Mouse (Mus musculus) cerebellum, postnatal 4 days (tissue): ENCODE results near the gene Ap5b1.

Experiments used
- DNase-seq, 2 experiments: peaks; one replicate each; pipeline ENCODE4 v3.0.0; 2022; ENCODE audit warnings: low spot score in 2 of 2, mixed read lengths in 1 of 2

Gene Ap5b1

GRCm38 (mm10) chr19:5567180-5567533 lies 668 bp upstream of the Ap5b1 start:
- DNase-seq = no peak

DNA sequence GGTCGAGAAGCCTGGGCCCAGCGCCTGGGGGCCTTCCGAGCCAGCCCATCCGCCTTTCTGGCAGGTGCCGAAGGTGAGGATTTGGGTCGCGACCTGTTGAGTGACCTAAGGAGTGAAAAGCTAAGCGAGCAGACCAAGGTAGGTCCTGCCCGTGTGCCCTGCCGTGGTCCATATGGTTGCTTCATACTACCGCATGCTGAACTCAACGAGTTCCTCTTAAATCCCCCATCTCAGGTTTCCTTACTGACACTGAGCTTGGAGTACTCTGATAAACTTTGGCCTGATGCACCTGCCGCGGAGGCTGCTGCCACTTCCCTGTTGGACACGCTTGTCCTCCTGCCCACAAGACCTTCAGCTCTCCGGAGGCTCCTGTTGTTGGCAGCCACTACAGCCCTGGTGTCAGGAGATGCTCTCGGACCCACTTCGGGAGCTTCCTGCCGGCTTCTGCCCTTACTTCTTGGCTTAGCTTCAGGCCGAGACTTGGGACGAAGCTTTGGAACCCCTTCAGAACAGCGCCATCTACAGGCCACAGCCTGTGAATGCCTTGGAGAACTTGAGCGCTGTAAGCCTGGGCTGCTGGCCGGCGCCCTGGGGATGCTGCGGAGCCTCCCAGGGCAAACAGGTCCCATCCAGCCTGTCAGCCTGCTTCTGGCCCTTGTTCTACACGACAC lies 780 bp downstream of the Ap5b1 start:
- peak; percentile 66 to 82 for DNase-seq

GRCm38 (mm10) chr19:5569521-5569920 lies 1.7 kb downstream of the Ap5b1 start:
- peak in 1 of 2 experiments; percentile 4 for DNase-seq

GRCm38 (mm10) chr19:5570353-5571246 lies 2.8 kb downstream of the Ap5b1 start:
- peak in 1 of 2 experiments; percentile 19 for DNase-seq

- no peak for DNase-seq
Measured at GRCm38 (mm10) chr19:5571831-5572230, 4.0 kb downstream of the Ap5b1 start.

DNA sequence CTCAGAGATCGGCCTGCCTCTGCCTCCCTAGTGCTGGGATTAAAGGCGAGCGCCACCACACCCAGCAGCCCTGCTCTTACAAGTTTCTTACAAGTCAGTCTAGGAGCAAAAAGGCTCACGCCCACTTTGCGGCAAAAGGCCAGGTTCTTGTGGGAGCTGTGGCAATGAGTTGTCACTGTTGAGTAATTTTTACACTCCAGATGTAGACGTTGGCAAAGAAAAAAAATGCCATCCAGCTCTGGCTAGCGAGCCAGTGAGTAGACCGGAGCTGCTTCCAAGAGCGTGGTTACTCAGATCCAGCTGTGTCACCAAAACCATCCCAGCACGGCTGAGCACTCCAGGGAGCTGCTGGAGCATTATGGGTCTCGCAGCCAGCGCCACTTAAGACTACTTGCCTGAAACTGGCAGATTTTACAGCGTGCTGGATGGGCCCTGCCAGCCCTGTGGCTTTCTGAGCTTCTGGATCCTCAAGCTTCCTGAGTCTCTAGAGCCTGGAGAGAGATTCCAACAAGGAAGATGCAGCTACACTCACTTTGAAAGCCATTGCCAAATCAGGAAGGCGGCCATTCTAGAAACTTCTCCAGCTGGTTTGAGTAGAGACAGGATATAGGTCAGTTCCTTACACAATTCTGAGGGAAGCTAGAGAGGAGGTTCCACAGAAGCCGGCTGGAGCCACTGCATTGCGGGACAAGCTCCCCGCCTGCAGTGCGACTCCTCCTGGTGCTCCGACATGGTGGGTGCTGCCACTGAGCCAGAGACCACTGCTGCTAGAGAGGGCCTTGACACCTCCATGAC lies 4.7 kb downstream of the Ap5b1 start:
- DNase-seq = peak in 1 of 2 experiments; percentile 19

DNA sequence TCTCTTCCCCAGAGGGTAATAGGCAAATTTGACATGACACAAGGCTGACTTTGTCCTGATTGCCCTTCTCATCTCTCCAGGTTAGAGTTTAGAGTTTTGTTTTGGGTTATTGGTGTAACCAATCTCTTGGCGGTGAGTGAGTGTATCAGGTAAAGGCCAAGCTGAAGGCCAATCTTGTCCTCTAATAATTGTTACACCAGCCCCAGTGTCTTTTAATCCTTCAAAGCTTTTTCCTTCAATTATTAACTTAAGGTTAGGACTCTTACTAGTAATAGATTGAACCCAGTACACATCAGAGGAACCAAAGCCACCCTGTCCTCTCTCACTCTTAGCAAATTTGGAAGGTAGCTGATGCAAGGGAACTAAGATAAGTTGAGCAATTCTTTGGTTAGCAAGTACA lies 7.5 kb downstream of the Ap5b1 start:
- no peak for DNase-seq

- no peak for DNase-seq
Measured at GRCm38 (mm10) chr19:5579971-5580370, 12.1 kb downstream of the Ap5b1 start.

GRCm38 (mm10) chr19:5580776-5581175 lies 13.0 kb downstream of the Ap5b1 start:
- DNase-seq = no peak

DNA sequence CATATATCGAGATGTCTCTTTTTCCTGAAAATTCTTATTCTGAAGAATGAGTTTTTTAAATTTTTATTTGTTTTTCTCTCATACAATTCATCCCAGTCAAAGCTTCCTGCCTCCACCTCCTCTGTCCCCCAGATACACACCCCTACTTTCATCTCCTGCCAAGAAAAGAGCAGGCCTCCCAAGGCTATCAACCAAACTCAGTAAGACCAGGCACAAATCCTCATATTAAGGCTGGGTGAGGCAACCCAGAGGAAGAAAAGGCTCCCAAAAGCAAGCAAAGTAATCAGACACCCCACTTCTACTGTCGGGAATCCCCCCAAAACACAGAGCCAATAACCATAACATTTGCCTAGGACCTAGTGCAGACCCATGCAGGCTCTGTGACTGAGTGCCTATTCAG lies 14.2 kb downstream of the Ap5b1 start:
- DNase-seq = no peak

DNA sequence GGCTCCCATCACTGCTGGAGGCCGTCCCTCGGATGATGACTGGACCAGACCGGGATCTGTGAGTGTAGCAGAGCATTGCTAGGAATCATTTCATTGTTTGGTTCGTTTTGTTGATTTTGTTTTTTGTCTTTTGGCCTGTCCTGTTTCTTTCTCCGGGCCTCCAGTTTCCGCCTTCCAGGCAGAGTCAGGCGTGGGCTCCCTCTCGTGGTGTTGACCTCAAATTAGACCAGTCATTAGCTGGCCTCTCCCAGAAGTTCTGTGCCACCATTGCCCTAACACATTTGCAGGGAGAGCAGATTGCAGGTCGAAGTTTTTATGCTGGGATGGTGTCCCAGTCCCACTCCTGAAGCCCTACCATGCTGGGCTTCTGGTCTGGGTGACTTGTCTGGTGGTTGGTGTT lies 21.3 kb downstream of the Ap5b1 start:
- DNase-seq = no peak

DNA sequence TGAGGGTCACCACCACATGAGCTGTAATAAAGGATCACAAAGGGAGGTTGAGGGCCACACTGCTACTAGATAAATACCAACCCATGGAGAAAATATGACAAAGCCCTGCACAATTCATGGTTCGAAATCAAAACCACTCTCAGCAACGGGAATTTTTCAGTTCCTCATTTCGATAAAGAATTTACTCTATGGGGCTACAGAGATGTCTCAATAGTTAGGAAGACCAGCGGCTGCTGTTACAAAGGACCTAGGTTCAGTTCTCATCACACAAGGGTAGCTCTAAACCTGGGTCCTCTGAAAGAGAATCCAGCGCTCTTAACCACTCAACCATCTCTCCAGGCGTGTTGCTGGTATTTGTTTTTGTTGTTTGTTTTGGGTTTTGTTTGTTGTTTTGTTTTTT lies 24.1 kb downstream of the Ap5b1 start:
- DNase-seq = no peak

- no peak for DNase-seq
Measured at GRCm38 (mm10) chr19:5599224-5599623, 31.4 kb downstream of the Ap5b1 start.

DNA sequence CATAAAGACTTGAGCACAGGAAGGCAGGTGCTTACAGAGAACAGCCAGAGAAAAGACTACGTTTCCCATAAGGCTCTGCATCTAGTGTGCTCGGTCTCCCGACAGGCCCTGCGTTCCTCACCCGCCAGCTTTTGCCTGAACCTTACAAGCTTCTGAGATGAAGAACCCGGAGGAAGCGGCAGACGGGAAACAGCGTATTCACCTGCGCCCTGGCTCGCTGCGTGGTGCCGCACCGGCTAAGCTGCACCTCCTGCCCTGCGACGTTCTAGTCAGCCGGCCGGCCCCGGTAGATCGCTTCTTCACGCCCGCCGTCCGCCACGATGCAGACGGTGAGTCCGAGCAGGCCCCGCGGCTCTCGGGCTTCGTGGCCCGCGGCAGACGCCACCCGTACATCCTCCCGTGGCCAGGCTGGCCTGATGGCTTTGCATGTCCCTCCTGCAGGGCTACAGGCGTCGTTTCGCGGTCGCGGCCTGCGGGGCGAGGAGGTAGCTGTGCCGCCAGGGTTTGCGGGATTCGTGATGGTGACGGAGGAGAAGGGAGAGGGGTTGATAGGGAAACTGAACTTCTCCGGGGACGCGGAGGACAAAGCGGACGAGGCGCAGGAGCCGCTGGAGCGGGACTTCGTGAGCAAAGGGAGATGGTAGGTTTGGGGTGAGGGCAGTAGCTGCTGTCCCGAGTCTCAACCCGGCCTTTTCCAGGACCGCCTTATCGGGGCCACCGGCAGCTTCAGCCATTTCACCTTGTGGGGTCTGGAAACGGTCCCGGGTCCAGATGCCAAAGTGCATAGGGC lies 34.1 kb downstream of the Ap5b1 start, which contains the start of gene Rnaseh2c:
TSS of gene Rnaseh2c (plus strand) at position 122 of the 790 bp plus-strand sequence.
- DNase-seq = peak; percentile 44 to 66

GRCm38 (mm10) chr19:5603664-5604063 lies 35.8 kb downstream of the Ap5b1 start:
- DNase-seq = no peak

- DNase-seq = no peak
Measured at GRCm38 (mm10) chr19:5605126-5605525, 37.3 kb downstream of the Ap5b1 start.

DNA sequence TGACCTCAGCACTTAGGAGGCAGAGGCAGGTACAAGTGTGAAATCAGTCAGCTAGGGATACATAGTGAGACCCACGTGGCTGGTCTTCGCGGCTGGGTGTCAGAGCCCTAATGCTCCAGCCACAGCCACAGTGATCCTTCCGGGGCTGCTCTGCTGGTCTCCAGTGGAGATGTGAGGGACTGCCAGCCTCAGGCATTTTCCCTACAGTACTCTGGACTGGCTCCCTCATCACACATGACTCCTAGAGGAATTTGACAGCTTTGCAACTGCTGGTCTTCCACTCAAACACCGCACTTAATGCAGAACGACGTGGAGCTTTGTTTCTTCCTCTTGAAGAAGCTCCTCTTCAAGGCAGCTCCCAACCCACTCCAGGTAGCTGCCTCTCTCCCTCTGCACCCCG lies 38.4 kb downstream of the Ap5b1 start:
- DNase-seq = no peak

DNA sequence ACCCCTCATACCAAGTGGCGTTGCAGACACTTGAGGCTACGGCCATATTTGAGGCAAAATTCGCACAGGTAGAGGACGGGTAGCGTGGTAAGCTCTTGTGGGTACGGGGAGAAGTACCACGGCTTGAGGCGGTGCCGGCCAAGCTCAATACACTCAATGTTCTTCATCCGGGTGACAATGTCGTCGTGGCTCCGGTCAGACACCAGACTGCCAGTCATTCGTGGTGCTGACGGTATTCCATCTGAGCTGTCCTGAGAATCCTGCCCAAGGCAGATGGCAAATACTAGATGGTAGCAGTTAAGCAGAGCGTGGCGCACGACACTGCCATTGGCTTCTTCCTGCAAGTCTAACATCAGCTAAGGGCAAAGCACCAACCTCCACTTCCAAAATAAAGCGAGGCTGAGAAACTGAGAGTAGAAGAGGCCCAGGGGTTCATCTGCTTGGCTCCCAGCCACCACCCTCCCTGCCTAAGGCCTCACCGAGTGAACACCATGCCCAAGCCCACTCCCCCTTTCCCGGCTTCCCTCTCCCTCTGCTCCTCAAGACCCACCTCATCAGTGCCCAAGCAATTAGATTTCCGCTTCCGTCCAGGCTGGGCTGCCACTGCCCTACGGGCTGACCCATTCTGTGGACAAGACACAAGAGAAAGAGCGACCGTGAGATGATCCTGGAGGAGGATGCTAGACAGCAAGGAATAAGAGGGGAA lies 40.0 kb downstream of the Ap5b1 start:
- DNase-seq = no peak

GRCm38 (mm10) chr19:5608707-5609106 lies 40.9 kb downstream of the Ap5b1 start:
- no peak for DNase-seq

DNA sequence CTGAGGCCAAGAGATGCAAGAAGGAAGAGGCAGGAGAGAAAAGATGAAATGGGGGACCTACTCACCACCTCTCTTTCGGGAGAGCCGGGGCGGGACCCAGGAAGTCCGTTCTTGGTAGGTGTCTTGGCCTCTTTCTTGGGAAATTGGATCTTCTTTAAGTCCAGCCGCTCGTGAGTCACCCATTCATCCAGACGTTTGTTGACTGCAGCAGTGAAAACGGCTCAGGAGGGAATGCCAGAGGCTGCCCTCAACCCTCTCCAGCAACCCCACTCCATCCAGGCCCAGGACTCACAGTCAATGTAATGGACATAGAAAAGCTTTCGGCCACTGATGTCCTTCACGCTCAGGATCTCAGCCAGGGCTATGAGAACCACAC lies 41.3 kb downstream of the Ap5b1 start:
- no peak for DNase-seq
